Mouse (Mus musculus): ENCODE measurements at regions not wholly inside any gene's neighbourhood (a gene's known extent, or its start where the extent isn't known, plus 50 kb on each side); places are given as distances from the start of the nearest gene placed in this dataset.

DNA sequence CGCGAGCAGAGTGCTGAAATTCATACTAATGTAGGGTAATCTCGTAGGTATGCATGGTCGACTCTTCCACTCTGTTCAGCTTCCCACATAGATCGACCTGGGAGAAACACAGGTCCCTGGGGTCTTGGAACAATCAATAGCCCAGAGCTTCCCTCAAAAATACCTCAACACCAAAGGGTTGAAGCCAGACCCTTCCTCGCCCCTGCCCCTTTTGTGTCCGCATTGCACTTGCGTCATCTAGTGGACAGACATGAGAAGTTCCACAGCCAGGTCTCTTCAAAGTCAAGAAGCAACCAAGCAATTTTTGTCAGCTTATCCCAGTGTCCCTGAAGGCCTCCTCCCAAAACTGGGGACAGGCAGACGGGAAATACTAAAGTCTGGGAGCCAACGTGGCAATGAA, 65.1 kb upstream of the Foxa2 start:
- TF ChIP-seq CTCF (IDR thresholded peaks at IDR 0.05; ENCODE audit: low read depth, low read length) (peak; percentile 81), POLR2A (IDR thresholded peaks at IDR 0.05; ENCODE audit: insufficient read depth, low read length) (no peak)
